Mouse (Mus musculus) neutrophil, adult 5-6 weeks (primary cell): ENCODE data around the gene Tcam1. TPM values are rescaled to one million over a fixed set of nuclear protein-coding genes. Genes with fewer than 3 reads are reported as not detected.
"Not testable (repeated sequence)": the region's sequence is repeated elsewhere in the genome, so short reads cannot be mapped to it uniquely, and the experiment has no call there.

Experiments used
- ATAC-seq: fragments of 151-379, 151-347 bp; 2 replicates; pipeline ENCODE4 v1.8.0; 2017; ENCODE audit warnings: mild to moderate bottlenecking, moderate TSS enrichment; ENCODE audit not compliant: insufficient number of reproducible peaks, poor library complexity, low FRiP score, severe bottlenecking; ENCODE audit errors: extremely low read depth
- total RNA-seq: library from RNA; stranded (forward); fragments of 200-1000 nt; gene quantifications from 2 replicates; pipeline ENCODE4 v1.2.3, GENCODE M21; 2017

The Tcam1 gene
- not detected in 2 replicates for total RNA-seq

DNA sequence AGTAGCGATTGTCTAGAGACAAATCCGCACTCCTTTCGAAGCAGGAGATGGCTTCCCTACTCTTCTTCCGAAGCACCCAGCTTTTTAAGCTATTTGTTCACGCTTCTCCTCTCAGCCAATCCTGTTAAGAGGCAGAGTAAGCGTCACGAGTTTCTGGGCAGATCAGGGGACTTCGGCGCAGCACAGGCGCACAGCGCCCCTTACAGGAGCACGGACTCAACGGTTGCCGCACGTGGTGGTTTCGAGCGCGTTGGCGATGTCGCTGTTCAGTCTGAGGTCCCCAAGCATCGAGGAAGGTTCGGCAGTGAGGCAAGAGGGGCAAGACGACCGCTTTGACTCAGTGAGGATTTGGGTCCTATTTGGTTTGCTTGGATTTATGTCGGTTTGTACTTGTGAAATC lies at the start of gene Tcam1:
Tcam1 (plus strand) TSS at position 219 of the 400 bp plus-strand sequence.
- ATAC-seq = peak; percentile 78

DNA sequence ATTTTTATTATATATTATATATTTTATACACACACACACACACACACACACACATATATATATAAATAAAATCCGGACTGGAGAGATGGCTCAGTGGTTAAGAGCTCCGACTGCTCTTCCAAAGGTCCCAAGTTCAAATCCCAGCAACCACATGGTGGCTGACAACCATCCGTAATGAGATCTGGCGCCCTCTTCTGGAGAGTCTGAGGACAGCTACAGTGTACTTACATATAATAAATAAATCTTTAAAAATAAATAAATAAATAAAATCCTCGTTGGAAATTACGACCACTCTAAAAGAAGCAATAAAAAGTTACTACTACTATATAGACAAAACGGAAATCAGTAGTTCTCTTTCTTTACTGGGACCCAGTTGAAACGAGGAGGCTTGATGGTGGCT lies 42.5 kb upstream of the Tcam1 start:
- ATAC-seq = not testable (repeated sequence)

DNA sequence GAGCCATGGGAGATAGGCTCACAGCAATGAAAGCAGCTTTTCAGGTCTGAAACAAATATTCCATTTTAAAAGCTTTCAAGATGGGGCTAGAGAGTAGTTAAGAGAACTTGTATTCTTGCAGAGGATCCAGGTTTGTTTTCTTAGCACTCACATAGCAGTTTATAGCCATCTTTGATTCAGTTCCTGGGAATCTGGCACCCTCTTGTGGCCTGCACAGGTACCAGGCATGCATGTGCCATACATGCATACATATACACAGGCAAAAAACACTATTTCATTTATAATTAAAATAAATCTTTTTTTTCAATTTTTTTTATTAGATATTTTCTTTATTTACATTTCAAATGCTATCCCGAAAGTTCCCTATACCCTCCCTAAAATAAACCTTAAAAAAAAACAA lies 29.6 kb upstream of the Tcam1 start:
- ATAC-seq = 0 out of 2 replicates have a peak, but pooled peaks have one; percentile 30

DNA sequence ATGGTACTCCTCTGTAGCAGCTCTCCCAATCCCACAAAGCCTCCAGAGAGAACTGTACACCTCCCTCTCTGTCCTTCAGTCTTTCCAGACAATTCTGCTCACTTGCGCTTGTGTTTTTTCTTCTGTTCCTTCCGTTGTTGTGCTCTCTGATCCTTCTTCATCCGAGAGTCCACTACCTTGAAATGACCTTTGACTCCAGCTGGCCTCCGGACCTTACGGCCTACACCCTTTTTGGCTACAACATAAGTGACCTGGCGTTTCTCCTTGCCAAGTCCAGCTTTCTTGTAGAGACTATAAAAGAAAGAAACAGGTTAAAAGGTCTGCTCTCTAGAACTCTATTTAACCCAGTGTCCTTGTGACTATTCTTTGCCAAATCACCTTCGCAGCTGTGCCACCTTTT lies 27.1 kb upstream of the Tcam1 start:
- no peak for ATAC-seq

DNA sequence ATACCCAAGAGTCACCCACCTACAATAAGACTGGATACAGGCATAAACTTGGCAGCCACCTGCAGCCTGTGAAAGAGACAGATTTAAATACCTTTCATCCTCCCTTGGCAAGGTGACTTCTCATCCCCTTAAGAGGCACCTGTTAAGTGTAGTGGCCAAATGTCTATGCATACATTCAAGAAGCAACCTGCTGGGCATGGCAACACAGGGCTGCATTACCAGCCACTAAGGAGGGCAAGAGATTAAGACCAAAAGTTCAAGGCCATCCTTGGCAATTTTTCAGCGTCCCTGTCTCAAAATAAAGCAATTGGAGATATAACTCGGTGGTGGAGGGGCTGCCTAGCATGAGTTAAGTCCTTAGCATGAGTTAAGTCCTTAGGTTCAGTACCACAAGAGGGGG lies 21.7 kb upstream of the Tcam1 start:
- ATAC-seq = no peak

DNA sequence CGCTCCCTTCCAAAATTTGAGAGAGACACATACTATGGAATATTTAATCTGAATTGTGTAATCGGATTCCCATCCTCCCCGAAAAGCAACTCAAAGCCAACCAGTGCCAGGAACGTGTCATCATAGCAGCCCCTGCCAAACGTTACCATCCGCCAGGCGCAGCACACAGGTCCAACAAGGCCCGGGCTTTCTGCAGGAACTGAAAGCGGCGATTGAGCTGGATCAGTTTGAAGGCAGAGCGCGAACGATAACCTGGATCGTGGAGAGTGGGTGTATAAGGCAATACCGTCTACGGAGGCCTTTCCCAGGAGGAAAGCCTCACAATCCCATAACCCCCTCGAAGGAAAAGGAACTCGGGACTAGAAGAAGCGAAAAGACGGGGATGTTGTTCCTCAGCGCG lies 21.3 kb upstream of the Tcam1 start:
- ATAC-seq = no peak

DNA sequence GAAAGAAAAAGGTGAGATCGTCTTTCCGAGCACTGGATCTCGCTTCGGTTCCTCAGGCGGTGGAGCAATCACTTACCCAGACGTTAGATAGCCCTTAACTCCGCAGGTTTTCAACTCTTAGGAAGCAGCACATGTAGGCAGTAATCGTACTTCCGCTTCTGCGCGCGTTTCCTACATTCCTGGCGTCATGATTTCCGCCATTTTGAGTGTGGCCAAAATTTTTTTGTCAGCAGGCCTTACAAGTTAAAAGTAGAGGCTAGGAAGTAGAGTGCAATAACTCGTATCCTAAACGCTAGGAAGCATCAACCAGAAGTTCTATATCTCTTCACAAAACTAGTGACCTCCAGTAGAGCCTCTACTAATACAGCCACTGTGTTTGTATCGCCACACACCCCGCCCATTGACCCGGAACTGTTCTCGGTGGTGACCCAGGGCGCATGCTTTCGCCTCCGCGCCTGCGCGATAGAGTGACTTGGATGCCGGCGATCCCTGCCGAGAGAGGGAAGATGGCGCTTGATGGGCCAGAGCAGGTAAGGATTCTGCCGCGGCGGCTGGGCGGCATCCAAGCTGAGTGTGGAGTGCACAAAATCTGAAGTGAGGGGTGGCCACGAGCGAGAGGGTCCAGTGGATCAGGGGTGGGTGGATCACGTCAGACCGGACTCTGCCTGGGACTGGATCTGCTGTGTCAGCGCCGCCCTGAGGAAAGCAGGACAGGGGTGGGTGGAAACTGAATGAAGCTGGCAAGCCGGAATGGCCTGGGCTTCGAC lies 20.6 kb upstream of the Tcam1 start, which contains the start of the genes Ftsj3 and Psmc5:
Ftsj3 (minus strand) TSS at position 395 of the 767 bp plus-strand sequence.
Psmc5 (plus strand) TSS at position 470 of the 767 bp plus-strand sequence.
- peak; percentile 90 for ATAC-seq

DNA sequence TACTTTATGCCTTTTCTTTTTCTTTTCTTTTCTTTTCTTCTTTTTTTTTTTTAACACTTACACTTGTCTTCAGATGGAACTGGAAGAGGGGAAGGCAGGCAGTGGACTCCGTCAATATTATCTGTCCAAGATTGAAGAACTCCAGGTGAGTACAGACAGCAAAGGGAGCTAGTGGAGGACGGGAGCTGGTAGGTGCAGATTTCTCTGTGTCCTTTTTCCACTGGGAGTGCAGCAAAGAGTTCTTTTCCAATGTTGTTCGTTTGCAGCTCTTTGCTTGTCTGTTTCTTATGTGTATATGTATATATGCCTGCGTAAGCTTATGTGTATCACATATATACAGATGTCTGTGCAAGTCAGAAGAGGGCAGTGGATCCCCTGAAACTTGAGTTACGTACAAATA lies 19.7 kb upstream of the Tcam1 start:
- no peak for ATAC-seq

DNA sequence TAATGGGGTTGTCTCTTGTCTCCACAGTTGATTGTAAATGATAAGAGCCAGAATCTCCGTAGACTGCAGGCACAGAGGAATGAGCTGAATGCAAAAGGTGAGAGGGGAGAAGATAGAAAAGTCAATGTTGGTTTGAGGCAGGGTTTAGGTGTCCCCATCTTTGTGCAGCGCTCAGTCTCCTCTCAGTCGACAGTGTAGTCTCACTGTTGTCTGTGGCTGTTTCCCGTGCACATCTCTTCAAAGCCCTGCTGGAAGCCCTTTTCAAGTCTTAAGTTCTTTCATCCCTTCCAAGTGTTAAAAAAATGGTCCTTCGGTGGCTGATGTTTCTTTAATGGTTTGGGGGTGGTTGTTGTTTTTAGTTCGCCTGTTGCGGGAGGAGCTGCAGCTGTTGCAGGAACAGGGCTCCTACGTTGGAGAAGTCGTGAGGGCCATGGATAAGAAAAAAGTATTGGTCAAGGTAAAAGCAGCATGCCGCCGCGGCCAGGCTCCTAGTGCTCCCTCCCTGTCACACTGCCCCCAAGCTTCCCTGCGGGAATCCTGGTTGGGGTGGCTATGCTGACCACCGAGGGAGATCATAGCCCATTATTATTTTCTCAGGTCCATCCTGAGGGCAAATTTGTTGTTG lies 15.5 kb upstream of the Tcam1 start:
- no peak for ATAC-seq

DNA sequence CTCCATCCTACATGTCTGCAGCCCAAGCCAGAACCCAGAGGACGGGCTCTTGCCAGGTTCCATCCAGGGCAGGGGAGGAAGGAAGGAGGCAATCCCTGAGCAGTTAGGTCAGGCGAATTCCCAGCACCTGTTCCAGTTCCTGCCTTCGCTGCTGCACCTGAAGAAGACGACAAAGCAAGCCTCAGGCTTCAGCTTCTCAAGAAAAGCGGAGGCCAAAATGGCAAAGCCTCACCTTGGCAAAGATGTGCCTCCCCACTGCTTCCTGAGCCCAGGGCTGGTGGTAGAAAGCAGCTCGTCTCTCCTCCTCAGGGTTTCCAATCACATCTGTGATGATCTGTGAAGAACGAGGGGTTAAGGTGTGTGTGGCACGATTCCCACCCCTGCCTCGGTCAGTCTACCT lies 12.5 kb upstream of the Tcam1 start:
- ATAC-seq = no peak

DNA sequence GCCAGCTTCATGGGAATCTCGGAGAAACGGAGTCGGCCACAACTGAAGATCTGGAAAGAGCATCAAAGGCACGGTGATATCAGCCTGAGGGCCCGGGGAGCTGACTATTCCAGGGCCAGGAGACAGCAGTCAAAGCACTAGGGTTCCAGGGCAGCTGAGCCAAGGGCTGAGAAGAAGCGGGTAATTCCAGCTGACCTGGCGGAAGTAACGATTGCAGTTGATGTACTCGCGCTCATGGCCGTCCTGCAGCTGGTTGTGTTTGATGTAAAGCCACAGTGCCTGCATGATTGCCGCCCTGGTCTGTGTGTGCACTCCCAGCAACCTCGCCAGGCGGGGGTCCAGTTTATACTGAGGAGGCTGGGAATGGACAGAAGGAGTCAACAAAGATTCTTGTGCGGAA lies 11.5 kb upstream of the Tcam1 start:
- ATAC-seq = no peak

DNA sequence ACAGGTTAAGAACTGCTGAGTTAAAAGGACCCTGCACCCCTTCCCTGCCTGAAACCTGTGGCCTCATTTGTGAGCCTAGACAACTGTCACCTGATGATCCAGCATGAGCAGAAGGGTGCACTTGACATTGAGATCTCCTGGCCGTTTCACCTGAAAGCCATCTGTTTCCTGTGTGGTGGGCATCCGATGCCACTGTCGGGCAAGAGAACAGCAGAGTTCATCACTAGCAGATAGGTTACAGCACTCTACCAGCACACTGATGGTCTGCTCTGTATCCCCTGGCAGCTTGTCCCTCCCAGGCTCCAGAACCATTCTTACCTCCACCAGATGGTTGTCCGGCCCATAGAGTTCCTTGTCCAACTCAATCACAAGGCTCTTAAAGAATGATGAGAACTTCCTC lies 10.9 kb upstream of the Tcam1 start:
- no peak for ATAC-seq

DNA sequence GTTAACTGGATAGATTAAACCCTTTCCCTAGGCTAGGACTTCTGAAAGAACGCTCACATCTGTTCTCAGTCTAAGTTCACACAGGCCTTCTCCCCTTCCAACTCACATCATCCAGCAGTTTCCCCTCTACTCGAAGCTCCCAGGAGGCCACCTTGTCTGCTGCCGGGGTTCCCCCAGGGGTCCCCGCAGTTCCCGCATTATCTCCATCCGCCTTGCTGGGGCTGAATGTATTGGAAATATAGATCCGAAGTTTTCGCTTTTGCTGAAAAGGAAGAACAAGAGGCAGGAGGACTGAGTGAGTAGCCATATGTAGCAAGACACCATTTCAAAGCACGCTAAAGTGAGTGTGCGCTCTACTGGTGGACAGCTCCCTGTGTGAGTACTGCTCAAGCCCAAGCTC lies 10.0 kb upstream of the Tcam1 start:
- no peak for ATAC-seq

DNA sequence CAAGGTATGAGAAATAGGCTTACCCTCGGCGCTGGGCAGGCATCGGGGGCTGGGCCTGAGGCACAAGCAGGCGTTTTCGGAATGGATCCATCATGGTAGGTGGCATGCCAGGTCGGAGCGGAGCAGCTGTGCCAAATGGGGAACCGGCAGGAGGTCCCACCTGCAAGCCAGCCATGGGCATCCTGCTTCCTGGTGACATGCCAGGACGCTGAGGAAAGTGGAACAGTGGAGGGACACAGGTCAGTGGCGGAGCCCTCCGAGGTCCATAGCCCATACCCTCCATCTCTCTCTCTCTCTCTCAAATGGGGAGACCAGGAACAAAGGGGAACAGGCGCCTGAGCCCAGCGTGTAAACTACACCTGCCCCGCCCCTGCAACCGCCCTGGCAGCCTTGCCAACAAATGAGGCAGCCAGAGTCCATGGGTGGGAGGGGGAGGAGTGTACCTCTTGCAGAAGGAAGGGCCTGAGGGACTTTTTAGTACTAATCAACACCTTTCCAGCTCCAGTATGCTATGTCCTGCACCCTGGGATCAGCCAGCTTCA lies 9.1 kb upstream of the Tcam1 start:
- ATAC-seq = no peak

DNA sequence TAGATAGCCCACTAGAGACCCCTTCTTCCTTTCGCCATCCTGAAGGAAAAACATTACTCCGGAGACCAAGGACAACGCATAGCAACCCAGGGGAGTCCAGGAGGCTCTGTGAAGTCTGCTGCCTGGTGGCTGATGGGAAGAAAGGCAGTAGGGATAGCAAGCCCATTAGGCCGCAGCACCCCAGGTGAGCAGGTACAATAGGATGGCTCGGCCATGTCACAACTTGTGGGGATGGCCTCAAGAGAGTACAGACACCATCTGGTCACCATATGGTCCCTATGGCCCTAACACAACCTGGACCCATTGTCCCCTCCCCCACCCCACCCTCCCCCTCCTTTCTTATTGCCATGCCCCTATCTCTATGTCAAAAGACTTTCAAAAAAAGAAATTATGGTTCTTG lies 8.6 kb upstream of the Tcam1 start:
- ATAC-seq = no peak

DNA sequence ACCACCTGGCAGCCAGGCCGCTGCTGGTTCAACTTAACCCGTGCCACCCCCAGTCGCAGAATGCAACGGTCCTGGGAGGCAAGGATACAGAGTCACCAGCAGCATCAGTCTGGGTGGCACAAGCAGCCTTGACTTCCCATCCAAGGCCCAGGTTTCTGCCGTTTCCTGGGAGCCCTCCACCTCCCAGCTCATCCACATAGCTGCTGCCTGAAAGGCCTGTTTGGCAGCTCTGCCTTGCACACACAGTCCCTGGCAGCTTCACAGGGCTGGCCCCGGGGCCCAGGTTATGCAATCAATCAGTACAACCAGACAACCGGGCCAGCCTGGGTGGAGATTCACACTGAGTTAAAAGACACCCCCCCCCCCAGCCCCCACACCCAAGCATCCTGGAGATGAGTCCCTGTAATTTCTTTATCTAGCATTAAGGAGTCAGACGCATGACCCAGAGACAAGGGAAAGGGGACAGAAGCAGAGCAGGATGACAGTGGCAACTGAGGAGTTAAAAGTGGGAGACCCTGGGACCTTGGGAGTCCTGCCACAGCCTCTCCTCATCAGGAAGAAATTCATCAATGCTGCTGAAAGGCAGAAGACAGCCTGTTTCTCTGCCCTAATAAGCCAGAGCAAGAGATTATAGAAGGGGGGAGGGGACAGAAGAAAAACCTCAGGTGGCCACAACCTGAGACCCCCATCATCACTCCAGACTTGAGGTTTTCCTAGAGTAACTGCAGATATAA lies 8.0 kb upstream of the Tcam1 start:
- ATAC-seq = no peak

DNA sequence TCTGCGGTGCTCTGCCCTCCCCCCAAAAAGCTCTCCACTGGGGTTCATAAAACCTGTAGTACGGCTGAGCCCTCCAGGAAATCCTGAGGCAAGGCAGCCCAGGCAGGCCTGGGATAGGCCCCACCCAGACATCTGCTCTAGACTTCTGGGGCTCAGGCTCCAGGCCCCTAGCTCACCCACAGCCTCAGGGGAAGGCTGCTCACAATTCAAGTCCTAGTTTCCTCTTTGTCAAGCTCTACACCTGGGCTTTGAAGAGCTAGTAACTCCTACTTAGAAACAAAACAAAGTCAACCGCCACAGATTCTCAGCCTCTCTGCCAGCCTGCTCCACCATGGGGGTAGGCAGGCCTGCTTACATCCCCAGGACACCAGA lies 7.4 kb upstream of the Tcam1 start:
- no peak for ATAC-seq

DNA sequence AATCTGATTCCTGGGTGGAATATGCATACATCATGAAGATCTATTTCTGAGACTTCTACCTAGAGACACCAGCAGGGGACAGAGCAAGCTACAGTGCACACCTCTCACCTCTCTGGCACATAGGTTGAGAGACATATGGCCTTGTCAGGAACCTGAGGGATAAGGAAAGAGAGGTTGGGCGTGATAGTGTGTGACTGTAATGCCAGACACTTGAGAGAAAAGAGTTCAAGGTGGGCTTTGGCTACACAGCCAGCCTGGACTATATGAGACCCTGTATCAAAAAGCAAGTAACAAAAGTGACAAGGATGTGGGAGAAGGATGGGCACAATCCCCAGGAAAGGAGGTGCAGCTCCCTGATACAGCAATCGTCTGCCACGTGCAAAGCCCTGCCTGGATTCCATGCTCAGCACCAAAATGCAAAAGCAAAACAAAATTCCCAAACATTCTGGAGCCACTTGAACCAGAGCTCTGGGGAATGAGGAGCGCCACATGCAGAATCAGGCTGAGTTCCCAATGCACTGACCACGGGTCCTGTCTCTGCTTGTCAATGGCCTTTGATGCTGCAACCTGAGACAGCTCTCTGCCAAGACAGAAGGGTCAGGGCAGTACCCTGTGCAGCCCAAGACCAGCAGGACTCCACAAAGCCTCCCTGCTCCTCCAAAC lies 5.2 kb upstream of the Tcam1 start:
- no peak for ATAC-seq
